Mouse (Mus musculus): ENCODE data around the gene Stxbp1. TPM values are rescaled to one million over a fixed set of nuclear protein-coding genes. Genes with fewer than 3 reads are reported as not detected.

The Stxbp1 gene
- polyA plus RNA-seq, 1 experiment = 7.0 TPM

GRCm38 (mm10) chr2:32787176-32787575 is 59.9 kb downstream of the Stxbp1 start:
- Histone ChIP-seq H3K4me3 (ENCODE audit: low read depth, low read length) (no peak overlapping the region), H3K27ac (ENCODE audit: insufficient read depth, low read depth, low read length) (no peak overlapping the region), H3K36me3 (ENCODE audit: control insufficient read depth, insufficient read depth, low read length) (no peaks in the 10 kb centered on the region), H3K27me3 (ENCODE audit: control insufficient read depth, insufficient read depth, low read length) (no peaks in the 10 kb centered on the region), H3K4me1 (ENCODE audit: control insufficient read depth, insufficient read depth, insufficient read length, low read length) (peaks cover 2% of the 10 kb centered on the region; the same call in 1 of the 2 replicates)
- 71% methylated on average over 6 of the region's 6 CpGs for WGBS
- TF ChIP-seq CTCF (IDR thresholded peaks at IDR 0.05; ENCODE audit: extremely low read depth, insufficient read length, insufficient replicate concordance, low read depth, low read length) (peak; percentile 27; the same call in 1 of the 2 replicates), POLR2A (IDR thresholded peaks at IDR 0.05; ENCODE audit: low read depth, low read length) (no peak)

GRCm38 (mm10) chr2:32784048-32784681 is 62.9 kb downstream of the Stxbp1 start, which contains the start of gene Cfap157:
Cfap157 (minus strand) TSS chr2:32784428.
- Histone ChIP-seq H3K36me3 (ENCODE audit: control insufficient read depth, insufficient read depth, low read length) (no peaks in the 10 kb centered on the region), H3K4me1 (ENCODE audit: control insufficient read depth, insufficient read depth, insufficient read length, low read length) (peaks cover 2% of the 10 kb centered on the region; the same call in 1 of the 2 replicates), H3K27me3 (ENCODE audit: control insufficient read depth, insufficient read depth, low read length) (no peaks in the 10 kb centered on the region), H3K27ac (ENCODE audit: insufficient read depth, low read depth, low read length) (no peak within 1 kb of the TSS), H3K4me3 (ENCODE audit: low read depth, low read length) (no peak within 1 kb of the TSS)
- TF ChIP-seq POLR2A (IDR thresholded peaks at IDR 0.05; ENCODE audit: low read depth, low read length) (no peak), CTCF (IDR thresholded peaks at IDR 0.05; ENCODE audit: extremely low read depth, insufficient read length, insufficient replicate concordance, low read depth, low read length) (no peak)
- WGBS = 63% methylated on average over 4 of the region's 4 CpGs

- 53% methylated on average over 6 of the region's 6 CpGs for WGBS
- H3K27me3 ChIP-seq (ENCODE audit: control insufficient read depth, insufficient read depth, low read length) = no peaks in the 10 kb centered on the region
- peaks cover 2% of the 10 kb centered on the region for H3K4me1 ChIP-seq (ENCODE audit: control insufficient read depth, insufficient read depth, insufficient read length, low read length)
- no peaks in the 10 kb centered on the region for H3K36me3 ChIP-seq (ENCODE audit: control insufficient read depth, insufficient read depth, low read length)
- TF ChIP-seq CTCF (IDR thresholded peaks at IDR 0.05; ENCODE audit: extremely low read depth, insufficient read length, insufficient replicate concordance, low read depth, low read length) (no peak), POLR2A (IDR thresholded peaks at IDR 0.05; ENCODE audit: low read depth, low read length) (no peak)
- H3K4me3 ChIP-seq (ENCODE audit: low read depth, low read length) = no peak overlapping the region
- no peak overlapping the region for H3K27ac ChIP-seq (ENCODE audit: insufficient read depth, low read depth, low read length)
Observed at GRCm38 (mm10) chr2:32781710-32782109, 65.3 kb downstream of the Stxbp1 start.

- no peak overlapping the region for H3K4me3 ChIP-seq (ENCODE audit: low read depth, low read length)
- H3K27me3 ChIP-seq (ENCODE audit: control insufficient read depth, insufficient read depth, low read length) = no peaks in the 10 kb centered on the region
- H3K27ac ChIP-seq (ENCODE audit: insufficient read depth, low read depth, low read length) = no peak overlapping the region
- peaks cover 9% of the 10 kb centered on the region for H3K4me1 ChIP-seq (ENCODE audit: control insufficient read depth, insufficient read depth, insufficient read length, low read length)
- WGBS = 90% methylated on average over 6 of the region's 6 CpGs
- no peaks in the 10 kb centered on the region for H3K36me3 ChIP-seq (ENCODE audit: control insufficient read depth, insufficient read depth, low read length)
- TF ChIP-seq CTCF (IDR thresholded peaks at IDR 0.05; ENCODE audit: extremely low read depth, insufficient read length, insufficient replicate concordance, low read depth, low read length) (no peak), POLR2A (IDR thresholded peaks at IDR 0.05; ENCODE audit: low read depth, low read length) (no peak)
Observed at GRCm38 (mm10) chr2:32779714-32780113, 67.3 kb downstream of the Stxbp1 start.

GRCm38 (mm10) chr2:32779131-32779530 is 67.9 kb downstream of the Stxbp1 start:
- TF ChIP-seq POLR2A (IDR thresholded peaks at IDR 0.05; ENCODE audit: low read depth, low read length) = no peak
- peak; percentile 63; the same call in 1 of the 2 replicates for TF ChIP-seq CTCF (IDR thresholded peaks at IDR 0.05; ENCODE audit: extremely low read depth, insufficient read length, insufficient replicate concordance, low read depth, low read length)
- Histone ChIP-seq H3K27ac (ENCODE audit: insufficient read depth, low read depth, low read length) (no peak overlapping the region), H3K4me3 (ENCODE audit: low read depth, low read length) (no peak overlapping the region), H3K27me3 (ENCODE audit: control insufficient read depth, insufficient read depth, low read length) (no peaks in the 10 kb centered on the region), H3K36me3 (ENCODE audit: control insufficient read depth, insufficient read depth, low read length) (no peaks in the 10 kb centered on the region), H3K4me1 (ENCODE audit: control insufficient read depth, insufficient read depth, insufficient read length, low read length) (peaks cover 13% of the 10 kb centered on the region)
- WGBS = 21% methylated on average over 8 of the region's 8 CpGs

GRCm38 (mm10) chr2:32778081-32778480 is 69.0 kb downstream of the Stxbp1 start:
- H3K27me3 ChIP-seq (ENCODE audit: control insufficient read depth, insufficient read depth, low read length) = no peaks in the 10 kb centered on the region
- WGBS = 94% methylated on average over 6 of the region's 6 CpGs
- H3K27ac ChIP-seq (ENCODE audit: insufficient read depth, low read depth, low read length) = no peak overlapping the region
- H3K4me1 ChIP-seq (ENCODE audit: control insufficient read depth, insufficient read depth, insufficient read length, low read length) = peaks cover 15% of the 10 kb centered on the region
- H3K36me3 ChIP-seq (ENCODE audit: control insufficient read depth, insufficient read depth, low read length) = no peaks in the 10 kb centered on the region
- H3K4me3 ChIP-seq (ENCODE audit: low read depth, low read length) = no peak overlapping the region
- TF ChIP-seq CTCF (IDR thresholded peaks at IDR 0.05; ENCODE audit: extremely low read depth, insufficient read length, insufficient replicate concordance, low read depth, low read length) = no peak
- no peak for TF ChIP-seq POLR2A (IDR thresholded peaks at IDR 0.05; ENCODE audit: low read depth, low read length)

- Histone ChIP-seq H3K27me3 (ENCODE audit: control insufficient read depth, insufficient read depth, low read length) (no peaks in the 10 kb centered on the region), H3K36me3 (ENCODE audit: control insufficient read depth, insufficient read depth, low read length) (no peaks in the 10 kb centered on the region), H3K27ac (ENCODE audit: insufficient read depth, low read depth, low read length) (no peak overlapping the region), H3K4me3 (ENCODE audit: low read depth, low read length) (peak overlapping the region; percentile 70), H3K4me1 (ENCODE audit: control insufficient read depth, insufficient read depth, insufficient read length, low read length) (peaks cover 32% of the 10 kb centered on the region)
- no peak for TF ChIP-seq CTCF (IDR thresholded peaks at IDR 0.05; ENCODE audit: extremely low read depth, insufficient read length, insufficient replicate concordance, low read depth, low read length)
- TF ChIP-seq POLR2A (IDR thresholded peaks at IDR 0.05; ENCODE audit: low read depth, low read length) = no peak
- WGBS = 15% methylated on average over 22 of the region's 22 CpGs
Observed at GRCm38 (mm10) chr2:32776192-32776591, 70.9 kb downstream of the Stxbp1 start.
